In the genomic region with DNA sequence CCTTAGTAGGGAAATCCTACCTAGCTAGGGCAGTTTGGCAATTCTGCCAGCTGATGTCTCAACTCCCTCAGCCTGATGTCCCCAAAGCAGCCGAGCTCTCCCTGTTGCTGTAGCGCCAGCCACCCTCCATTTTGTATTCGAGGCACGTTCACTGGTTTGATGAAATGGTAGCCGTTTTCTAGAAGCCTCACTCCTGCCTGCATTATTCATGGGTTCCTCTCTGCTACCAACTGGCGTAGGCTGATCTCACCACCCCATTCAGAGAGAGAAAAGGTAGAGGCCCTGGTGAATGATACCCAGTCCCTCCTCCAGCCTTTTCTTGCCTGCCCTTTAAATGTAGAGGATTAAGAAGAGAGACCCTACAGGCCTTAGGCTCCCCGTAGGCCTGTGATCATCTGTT, we compare ENCODE assay signal across 13 mouse cellular contexts.
A peak's percentile ranks its signal among the peaks of the same experiment; 100 is the strongest.
DNase-seq lines count a peak whose midpoint lies in the region; ATAC-seq and TF ChIP-seq lines count a peak whose summit lies in the region.
"Had no signal": no experiment of that assay in that cellular context is flagged by ENCODE, and none has a peak within 500 bp of the region (broad histone marks: within the 10 kb centered on the region; RNA-seq: fewer than 3 reads in every experiment).

No protein-coding gene starts in this region.

- no peaks in the 10 kb centered on the region for H3K27me3 ChIP-seq in embryonic facial prominence, embryonic 12.5 days
- no peaks in the 10 kb centered on the region for H3K27me3 ChIP-seq in hindbrain, embryonic 12.5 days
- H3K27me3 ChIP-seq in midbrain, embryonic 16.5 days (ENCODE audit: control insufficient read depth, insufficient read depth, low read depth, low read length): no peaks in the 10 kb centered on the region
- H3K27me3 ChIP-seq: liver, embryonic 15.5 days had no signal

- H3K9ac ChIP-seq in embryonic facial prominence, embryonic 12.5 days: no peak overlapping the region
- H3K9ac ChIP-seq in hindbrain, embryonic 12.5 days: no peak overlapping the region
- H3K9ac ChIP-seq in midbrain, embryonic 16.5 days (ENCODE audit: low read depth, low read length): peak overlapping the region; percentile 20; the same call in 1 of the 2 replicates
- H3K9ac ChIP-seq: liver, embryonic 15.5 days had no signal

- DNase-seq in layer of hippocampus, adult 2 months (ENCODE audit: low spot score in 2 of 2): no peak
- no peak for DNase-seq in layer of hippocampus, adult 8-10 months (ENCODE audit: low spot score in 2 of 2)
- DNase-seq in testis, postnatal 14 days (ENCODE audit: low spot score): no peak
- no peak for DNase-seq in urinary bladder, postnatal 36 days (ENCODE audit: low spot score in 2 of 2)
- DNase-seq in thymus, postnatal 36 days: no peak
- DNase-seq: gastrocnemius, postnatal 36 days; heart, postnatal 36 days; kidney, postnatal 25 days; thymus, postnatal 25 days had no signal

- TF ChIP-seq CTCF in layer of hippocampus, adult 2 months (conservative IDR thresholded peaks at IDR 0.05): no peak

- ATAC-seq in embryonic facial prominence, embryonic 12.5 days (ENCODE audit: insufficient number of reproducible peaks, insufficient read depth, low FRiP score, low TSS enrichment): no peak
- ATAC-seq in hindbrain, embryonic 12.5 days (ENCODE audit: low FRiP score): peak; percentile 42; the same call in 1 of the 2 replicates
- peak; percentile 29 for ATAC-seq in midbrain, embryonic 16.5 days

- H3K4me2 ChIP-seq in embryonic facial prominence, embryonic 12.5 days (replicated peaks): no peak overlapping the region
- no peak overlapping the region for H3K4me2 ChIP-seq in hindbrain, embryonic 12.5 days (replicated peaks)
- H3K4me2 ChIP-seq in midbrain, embryonic 16.5 days (ENCODE audit: low read length): no peak overlapping the region
- H3K4me2 ChIP-seq: liver, embryonic 15.5 days had no signal

- H3K27ac ChIP-seq in layer of hippocampus, adult 2 months: peak overlapping the region; percentile 87
- H3K27ac ChIP-seq in embryonic facial prominence, embryonic 12.5 days: peak overlapping the region; percentile 17; the same call in 1 of the 2 replicates
- peak overlapping the region; percentile 95 for H3K27ac ChIP-seq in hindbrain, embryonic 12.5 days
- H3K27ac ChIP-seq in midbrain, embryonic 16.5 days (ENCODE audit: low read length): peak overlapping the region; percentile 99
- H3K27ac ChIP-seq: liver, embryonic 15.5 days had no signal

- H3K4me1 ChIP-seq in embryonic facial prominence, embryonic 12.5 days: peaks cover 58% of the 10 kb centered on the region
- peaks cover 61% of the 10 kb centered on the region for H3K4me1 ChIP-seq in hindbrain, embryonic 12.5 days
- peaks cover 76% of the 10 kb centered on the region for H3K4me1 ChIP-seq in midbrain, embryonic 16.5 days (ENCODE audit: control insufficient read depth, insufficient read depth, low read length)

- no peaks in the 10 kb centered on the region for H3K36me3 ChIP-seq in embryonic facial prominence, embryonic 12.5 days
- H3K36me3 ChIP-seq in hindbrain, embryonic 12.5 days: no peaks in the 10 kb centered on the region
- H3K36me3 ChIP-seq in midbrain, embryonic 16.5 days (ENCODE audit: control insufficient read depth, insufficient read depth, low read length): no peaks in the 10 kb centered on the region
- H3K36me3 ChIP-seq: liver, embryonic 15.5 days had no signal

- H3K4me3 ChIP-seq in layer of hippocampus, adult 2 months: no peak overlapping the region
- no peak overlapping the region for H3K4me3 ChIP-seq in embryonic facial prominence, embryonic 12.5 days
- H3K4me3 ChIP-seq in hindbrain, embryonic 12.5 days: no peak overlapping the region
- H3K4me3 ChIP-seq in midbrain, embryonic 16.5 days (ENCODE audit: low read depth, low read length): no peak overlapping the region
- H3K4me3 ChIP-seq: liver, embryonic 15.5 days had no signal

- no peaks in the 10 kb centered on the region for H3K9me3 ChIP-seq in embryonic facial prominence, embryonic 12.5 days
- H3K9me3 ChIP-seq in hindbrain, embryonic 12.5 days (replicated peaks): no peaks in the 10 kb centered on the region
- no peaks in the 10 kb centered on the region; the same call in 1 of the 2 replicates for H3K9me3 ChIP-seq in midbrain, embryonic 16.5 days (replicated peaks; ENCODE audit: control insufficient read depth, low read length, poor library complexity, severe bottlenecking)
- H3K9me3 ChIP-seq: liver, embryonic 15.5 days had no signal

- 85% methylated on average over 7 of the region's 7 CpGs for WGBS in embryonic facial prominence, embryonic 12.5 days
- 49% methylated on average over 7 of the region's 7 CpGs for WGBS in hindbrain, embryonic 12.5 days
- WGBS in midbrain, embryonic 16.5 days: 28% methylated on average over 7 of the region's 7 CpGs

Comparison
In these comparisons a context has a peak if more than half of its experiments do, and no peak if none do; other contexts are left out.
1. H3K27ac ChIP-seq: peak in every context shown above with its lines; median percentile 99 in midbrain, embryonic 16.5 days; 95 in hindbrain, embryonic 12.5 days; 87 in layer of hippocampus, adult 2 months; 17 in embryonic facial prominence, embryonic 12.5 days.